Mouse (Mus musculus): Measurements from ENCODE around the gene Krt32. TPM values are rescaled to one million over a fixed set of nuclear protein-coding genes. Genes with fewer than 3 reads are reported as not detected.

The Krt32 gene
- polyA plus RNA-seq, 1 experiment = not detected

DNA sequence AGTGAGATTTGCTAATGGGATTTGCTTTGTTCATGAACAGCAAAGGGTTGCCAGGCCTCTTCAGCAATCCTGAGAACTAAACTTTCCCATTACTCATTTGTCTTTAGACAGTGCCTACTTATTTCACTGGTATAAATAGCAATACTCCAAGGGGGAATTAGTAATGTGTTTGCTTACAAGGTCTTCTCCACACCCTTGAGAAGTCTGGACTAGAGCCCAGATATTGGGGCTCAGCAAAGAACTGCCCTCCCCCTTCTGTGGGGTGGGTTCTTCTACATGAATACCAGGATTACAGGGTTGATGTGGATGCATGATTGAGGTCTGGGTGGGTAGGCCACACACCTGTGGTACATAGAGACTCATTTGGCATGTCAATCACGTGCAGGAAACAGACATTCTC, 14.2 kb downstream of the Krt32 start:
- WGBS = 61% methylated on average over 1 of the region's 1 CpGs
- H3K27ac ChIP-seq (ENCODE audit: insufficient read depth, low read length) = no peak overlapping the region
- TF ChIP-seq CTCF (IDR thresholded peaks at IDR 0.05; ENCODE audit: borderline replicate concordance, insufficient read depth, low read depth, low read length) (no peak), POLR2A (IDR thresholded peaks at IDR 0.05; ENCODE audit: borderline replicate concordance, insufficient read depth, low read length) (no peak)
- H3K27me3 ChIP-seq (ENCODE audit: control insufficient read depth, insufficient read depth, low read length) = no peaks in the 10 kb centered on the region
- no peak for DNase-seq
- H3K4me1 ChIP-seq (ENCODE audit: control insufficient read depth, insufficient read depth, low read length) = no peaks in the 10 kb centered on the region
- no peak overlapping the region for H3K4me3 ChIP-seq (replicated peaks; ENCODE audit: insufficient read depth, low read depth, low read length)

DNA sequence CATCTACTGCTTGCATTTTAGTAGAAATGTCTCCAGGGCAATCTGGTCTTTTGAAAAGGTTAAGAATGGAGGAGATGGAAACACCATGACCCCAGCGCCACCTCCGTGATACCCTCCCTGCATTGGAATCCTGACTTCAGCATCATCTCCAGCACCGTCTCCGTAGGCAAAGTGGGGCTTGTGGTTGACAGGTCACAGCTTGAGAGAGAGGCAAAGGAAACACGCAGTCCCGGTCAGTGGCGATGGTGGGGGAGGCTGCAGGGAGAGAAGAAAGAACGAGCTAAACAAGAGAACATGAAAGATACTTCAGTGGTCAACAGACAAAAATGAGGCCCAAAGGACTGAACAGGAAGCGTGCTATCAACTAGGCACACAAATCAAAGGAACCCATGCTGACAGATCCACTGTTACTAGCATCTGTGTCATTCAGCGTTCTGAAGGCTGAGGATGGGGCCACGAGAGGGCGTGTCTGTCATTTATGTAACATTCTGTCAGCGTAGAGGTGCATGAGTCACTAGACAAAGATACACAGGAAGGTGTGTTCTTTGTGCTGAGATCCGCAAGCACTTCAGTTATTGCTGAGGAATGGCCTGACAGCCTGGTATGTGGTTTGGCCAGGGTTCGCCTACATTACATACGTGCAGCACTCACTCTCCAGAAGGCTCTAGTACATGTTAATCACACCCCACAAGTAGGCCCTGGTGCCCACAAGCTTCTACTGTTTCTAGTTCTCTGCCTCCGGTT, 20.6 kb downstream of the Krt32 start:
- Histone ChIP-seq H3K27me3 (ENCODE audit: control insufficient read depth, insufficient read depth, low read length) (no peaks in the 10 kb centered on the region), H3K4me3 (replicated peaks; ENCODE audit: insufficient read depth, low read depth, low read length) (no peak overlapping the region), H3K4me1 (ENCODE audit: control insufficient read depth, insufficient read depth, low read length) (no peaks in the 10 kb centered on the region; the same call in 1 of the 2 replicates), H3K27ac (ENCODE audit: insufficient read depth, low read length) (no peak overlapping the region)
- DNase-seq = no peak
- 79% methylated on average over 17 of the region's 17 CpGs for WGBS
- TF ChIP-seq POLR2A (IDR thresholded peaks at IDR 0.05; ENCODE audit: borderline replicate concordance, insufficient read depth, low read length) (no peak), CTCF (IDR thresholded peaks at IDR 0.05; ENCODE audit: borderline replicate concordance, insufficient read depth, low read depth, low read length) (no peak)

GRCm38 (mm10) chr11:100066236-100067010, 21.6 kb downstream of the Krt32 start:
- no peaks in the 10 kb centered on the region for H3K27me3 ChIP-seq (ENCODE audit: control insufficient read depth, insufficient read depth, low read length)
- H3K27ac ChIP-seq (ENCODE audit: insufficient read depth, low read length) = no peak overlapping the region
- TF ChIP-seq POLR2A (IDR thresholded peaks at IDR 0.05; ENCODE audit: borderline replicate concordance, insufficient read depth, low read length) = no peak
- WGBS = 19% methylated on average over 12 of the region's 12 CpGs
- no peaks in the 10 kb centered on the region; the same call in 1 of the 2 replicates for H3K4me1 ChIP-seq (ENCODE audit: control insufficient read depth, insufficient read depth, low read length)
- DNase-seq = peak in 1 of 2 experiments; percentile 15
- no peak overlapping the region for H3K4me3 ChIP-seq (replicated peaks; ENCODE audit: insufficient read depth, low read depth, low read length)

DNA sequence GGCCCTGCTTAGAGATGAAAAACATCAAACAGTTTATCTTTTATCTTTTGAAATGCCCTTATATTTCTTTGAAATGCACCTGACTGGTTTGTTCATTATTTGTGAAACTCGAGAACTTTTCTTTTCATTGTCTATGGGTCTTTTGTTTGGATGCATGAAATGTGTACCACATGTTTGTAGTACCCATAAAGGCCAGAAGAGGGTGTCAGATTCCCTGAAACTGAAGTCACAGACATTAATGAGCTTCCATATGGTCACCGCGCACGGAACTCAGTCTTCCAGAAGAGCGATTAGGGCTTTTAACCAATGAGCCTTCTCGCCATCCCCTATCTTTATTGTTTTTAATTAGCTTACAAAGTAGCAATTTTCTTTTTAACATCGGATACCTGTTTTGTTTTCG, 29.2 kb downstream of the Krt32 start:
- H3K4me3 ChIP-seq (replicated peaks; ENCODE audit: insufficient read depth, low read depth, low read length) = no peak overlapping the region
- H3K27ac ChIP-seq (ENCODE audit: insufficient read depth, low read length) = no peak overlapping the region
- no peak for TF ChIP-seq POLR2A (IDR thresholded peaks at IDR 0.05; ENCODE audit: borderline replicate concordance, insufficient read depth, low read length)
- TF ChIP-seq CTCF (IDR thresholded peaks at IDR 0.05; ENCODE audit: borderline replicate concordance, insufficient read depth, low read depth, low read length) = no peak
- no peaks in the 10 kb centered on the region; the same call in 1 of the 2 replicates for H3K27me3 ChIP-seq (ENCODE audit: control insufficient read depth, insufficient read depth, low read length)
- 60% methylated on average over 8 of the region's 8 CpGs for WGBS
- H3K4me1 ChIP-seq (ENCODE audit: control insufficient read depth, insufficient read depth, low read length) = no peaks in the 10 kb centered on the region; the same call in 1 of the 2 replicates
- DNase-seq = no peak

DNA sequence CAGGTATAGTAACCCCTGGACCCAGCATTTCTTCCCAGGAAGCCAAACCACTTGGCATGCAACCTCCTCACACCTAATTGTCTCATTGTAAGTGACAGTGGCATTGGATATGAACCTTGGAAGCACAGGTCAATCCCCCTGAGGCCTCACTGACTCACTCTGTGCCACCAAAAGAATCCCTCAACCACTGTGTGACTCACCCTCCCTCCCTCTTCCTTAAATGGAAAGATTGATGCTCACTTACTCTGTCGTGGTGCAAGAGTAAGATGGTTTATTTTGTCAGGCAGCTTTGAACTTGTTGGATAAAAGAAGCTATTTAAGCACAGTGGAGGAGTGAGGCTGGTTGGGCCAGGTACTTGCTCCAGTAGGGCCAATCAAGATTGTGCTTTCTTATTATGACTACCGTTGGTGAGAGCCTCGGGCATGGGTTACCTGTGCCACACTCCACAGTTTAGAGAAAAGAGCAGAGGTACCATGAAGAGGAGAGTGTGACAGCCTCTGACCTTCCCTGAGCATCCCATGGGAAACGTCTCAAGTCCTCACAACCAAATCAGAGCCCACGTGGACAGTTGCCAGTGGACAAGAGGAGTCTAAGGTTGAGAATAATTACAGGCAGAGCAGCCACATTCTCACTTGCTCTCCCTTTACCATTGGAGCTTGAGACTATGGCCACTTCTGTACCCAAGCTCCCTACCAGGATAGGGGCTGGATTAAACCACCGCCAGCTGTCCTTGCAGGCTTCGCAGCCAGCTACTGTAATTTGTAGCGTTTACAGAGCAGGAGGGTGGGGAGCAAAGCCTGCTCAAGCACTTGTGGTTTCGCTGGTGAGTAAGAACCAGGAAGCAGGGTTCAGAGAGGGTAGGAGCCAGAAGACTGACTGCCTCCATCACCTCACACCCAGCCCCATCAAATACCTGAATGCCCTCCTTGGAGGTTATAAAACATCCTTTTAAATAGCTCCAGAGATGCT, 32.1 kb downstream of the Krt32 start:
- H3K4me3 ChIP-seq (replicated peaks; ENCODE audit: insufficient read depth, low read depth, low read length) = no peak overlapping the region
- DNase-seq = no peak
- no peak overlapping the region for H3K27ac ChIP-seq (ENCODE audit: insufficient read depth, low read length)
- no peaks in the 10 kb centered on the region; the same call in 1 of the 2 replicates for H3K27me3 ChIP-seq (ENCODE audit: control insufficient read depth, insufficient read depth, low read length)
- WGBS = 58% methylated on average over 9 of the region's 9 CpGs
- TF ChIP-seq POLR2A (IDR thresholded peaks at IDR 0.05; ENCODE audit: borderline replicate concordance, insufficient read depth, low read length) (no peak), CTCF (IDR thresholded peaks at IDR 0.05; ENCODE audit: borderline replicate concordance, insufficient read depth, low read depth, low read length) (no peak)
- no peaks in the 10 kb centered on the region; the same call in 1 of the 2 replicates for H3K4me1 ChIP-seq (ENCODE audit: control insufficient read depth, insufficient read depth, low read length)

GRCm38 (mm10) chr11:100050451-100050850, 37.6 kb downstream of the Krt32 start, which contains the start of gene Krt31:
Gene Krt31, minus strand, starts transcription at chr11:100050551.
- no peak for TF ChIP-seq POLR2A (IDR thresholded peaks at IDR 0.05; ENCODE audit: borderline replicate concordance, insufficient read depth, low read length)
- TF ChIP-seq CTCF (IDR thresholded peaks at IDR 0.05; ENCODE audit: borderline replicate concordance, insufficient read depth, low read depth, low read length) = no peak
- H3K27me3 ChIP-seq (ENCODE audit: control insufficient read depth, insufficient read depth, low read length) = no peaks in the 10 kb centered on the region
- DNase-seq = no peak
- H3K4me3 ChIP-seq (replicated peaks; ENCODE audit: insufficient read depth, low read depth, low read length) = no peak within 1 kb of the TSS
- H3K27ac ChIP-seq (ENCODE audit: insufficient read depth, low read length) = no peak within 1 kb of the TSS
- H3K4me1 ChIP-seq (ENCODE audit: control insufficient read depth, insufficient read depth, low read length) = no peaks in the 10 kb centered on the region
- WGBS = 74% methylated on average over 3 of the region's 3 CpGs

DNA sequence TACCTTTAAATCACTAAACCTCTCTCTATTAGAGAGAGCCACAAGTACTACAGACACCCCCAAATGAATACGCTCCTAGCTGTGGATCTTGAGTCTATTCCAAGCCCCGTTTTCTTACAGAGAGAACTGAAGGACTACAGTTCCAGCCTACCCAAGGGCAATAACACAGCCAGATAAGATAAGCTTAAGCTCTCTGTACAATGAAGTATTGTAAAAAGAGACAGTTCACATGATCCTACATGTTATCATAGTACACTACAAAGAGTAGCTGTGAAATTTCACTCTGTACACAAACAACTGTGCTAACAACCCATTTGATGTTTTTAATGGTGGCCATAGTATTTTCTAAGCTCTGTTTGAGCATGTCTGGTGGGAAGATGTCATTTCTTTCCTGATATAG, 40.8 kb downstream of the Krt32 start:
- no peak overlapping the region for H3K4me3 ChIP-seq (replicated peaks; ENCODE audit: insufficient read depth, low read depth, low read length)
- H3K27ac ChIP-seq (ENCODE audit: insufficient read depth, low read length) = no peak overlapping the region
- 99% methylated on average over 2 of the region's 2 CpGs for WGBS
- TF ChIP-seq CTCF (IDR thresholded peaks at IDR 0.05; ENCODE audit: borderline replicate concordance, insufficient read depth, low read depth, low read length) (no peak), POLR2A (IDR thresholded peaks at IDR 0.05; ENCODE audit: borderline replicate concordance, insufficient read depth, low read length) (no peak)
- no peak for DNase-seq
- H3K4me1 ChIP-seq (ENCODE audit: control insufficient read depth, insufficient read depth, low read length) = no peaks in the 10 kb centered on the region
- no peaks in the 10 kb centered on the region for H3K27me3 ChIP-seq (ENCODE audit: control insufficient read depth, insufficient read depth, low read length)
